Mouse (Mus musculus) cerebellum, adult 8-10 months (tissue): ENCODE measurements around the gene Atm.

Experiments used
- DNase-seq: peaks from one replicate; pipeline ENCODE4 v3.0.0; 2022

Atm gene

GRCm38 (mm10) chr9:53536558-53537320 is at the start of gene Atm, which contains the start of gene Npat:
Gene Atm, minus strand, starts transcription at chr9:53536740.
Gene Npat, plus strand, starts transcription at chr9:53537047.
- peak; percentile 99 for DNase-seq

GRCm38 (mm10) chr9:53581870-53582269 is 45.3 kb upstream of the Atm start:
- DNase-seq, result peak; percentile 45

- DNase-seq, result no peak
Measured at GRCm38 (mm10) chr9:53575721-53576120, 39.2 kb upstream of the Atm start.

GRCm38 (mm10) chr9:53572516-53573307 is 36.2 kb upstream of the Atm start:
- no peak for DNase-seq

GRCm38 (mm10) chr9:53570662-53571061 is 34.1 kb upstream of the Atm start:
- peak; percentile 23 for DNase-seq

- DNase-seq, result no peak
Measured at GRCm38 (mm10) chr9:53537336-53537965, 911 bp upstream of the Atm start.

GRCm38 (mm10) chr9:53535416-53536320 is 872 bp downstream of the Atm start:
- DNase-seq, result peak; percentile 9

- no peak for DNase-seq
Measured at GRCm38 (mm10) chr9:53517373-53518009, 19.0 kb downstream of the Atm start.

GRCm38 (mm10) chr9:53514091-53514490 is 22.4 kb downstream of the Atm start:
- DNase-seq, result no peak

GRCm38 (mm10) chr9:53508053-53508452 is 28.5 kb downstream of the Atm start:
- no peak for DNase-seq

- no peak for DNase-seq
Measured at GRCm38 (mm10) chr9:53485886-53486285, 50.7 kb downstream of the Atm start.

GRCm38 (mm10) chr9:53472806-53473518 is 63.6 kb downstream of the Atm start:
- no peak for DNase-seq

GRCm38 (mm10) chr9:53452038-53452437 is 84.5 kb downstream of the Atm start:
- no peak for DNase-seq

- DNase-seq, result no peak
Measured at GRCm38 (mm10) chr9:53450609-53451008, 85.9 kb downstream of the Atm start.

- DNase-seq, result no peak
Measured at GRCm38 (mm10) chr9:53435830-53436570, 100.5 kb downstream of the Atm start.

- no peak for DNase-seq
Measured at GRCm38 (mm10) chr9:53427638-53428037, 108.9 kb downstream of the Atm start.

- DNase-seq, result no peak
Measured at GRCm38 (mm10) chr9:53426726-53427125, 109.8 kb downstream of the Atm start.

- DNase-seq, result no peak
Measured at GRCm38 (mm10) chr9:53422133-53422896, 114.2 kb downstream of the Atm start.

GRCm38 (mm10) chr9:53409427-53409826 is 127.1 kb downstream of the Atm start:
- no peak for DNase-seq

- DNase-seq, result no peak
Measured at GRCm38 (mm10) chr9:53408953-53409361, 127.6 kb downstream of the Atm start.
